Mouse (Mus musculus) hindbrain, embryonic 12.5 days (tissue): ENCODE measurements around the gene Ppt1. TPM values are rescaled to one million over a fixed set of nuclear protein-coding genes. Genes with fewer than 3 reads are reported as not detected.

Experiments used
- ATAC-seq: fragments of 200-750 bp; cut with Nextera tagmentation; 2 replicates; pipeline ENCODE4 v1.8.0; 2017; ENCODE audit warnings: moderate TSS enrichment; ENCODE audit not compliant: low FRiP score
- H3K27ac ChIP-seq: fragments of 300-500 bp; sonication (generic); 2 replicates; pipeline ENCODE4 v1.5.1; 2016; ENCODE audit warnings: mild to moderate bottlenecking
- H3K27me3 ChIP-seq: fragments of 300-500 bp; sonication (generic); 2 replicates; pipeline ENCODE4 v1.6.1; 2016; ENCODE audit warnings: mild to moderate bottlenecking
- H3K36me3 ChIP-seq: fragments of 300-500 bp; sonication (generic); 2 replicates; pipeline ENCODE4 v1.6.1; 2016; ENCODE audit warnings: mild to moderate bottlenecking
- H3K4me1 ChIP-seq: fragments of 300-500 bp; sonication (generic); 2 replicates; pipeline ENCODE4 v1.6.1; 2016
- H3K4me2 ChIP-seq: fragments of 300-500 bp; sonication (generic); replicated peaks from 2 replicates; pipeline ENCODE4 v1.6.1; 2016; ENCODE audit warnings: mild to moderate bottlenecking
- H3K4me3 ChIP-seq: fragments of 300-500 bp; sonication (generic); 2 replicates; pipeline ENCODE4 v1.5.1; 2016; ENCODE audit warnings: mild to moderate bottlenecking
- H3K9ac ChIP-seq: fragments of 300-500 bp; sonication (generic); 2 replicates; pipeline ENCODE4 v1.6.1; 2016; ENCODE audit warnings: mild to moderate bottlenecking, moderate library complexity
- H3K9me3 ChIP-seq: fragments of 300-500 bp; sonication (generic); replicated peaks from 2 replicates; pipeline ENCODE4 v1.6.1; 2016; ENCODE audit warnings: mild to moderate bottlenecking
- WGBS: fragments of 180-500 bp; shearing (Covaris S2); methylation state at CpG from one replicate; pipeline ENCODE4 v1.1.7; 2016; 5-methylcytosine and 5-hydroxymethylcytosine counted together
- polyA plus RNA-seq: library from polyadenylated mRNA; unstranded; fragments of >200 nt; fragmentation: Nextera tagmentation; extraction: Ambion mirVana; gene quantifications from 2 replicates; pipeline ENCODE4 v1.2.1, GENCODE M21; 2016

Ppt1 gene
- polyA plus RNA-seq, 1 experiment from 2014 or later: 73.5 TPM

GRCm38 (mm10) chr4:122871989-122872388 is 35.9 kb downstream of the Ppt1 start:
- H3K27me3 ChIP-seq: no peaks in the 10 kb centered on the region
- no peaks in the 10 kb centered on the region for H3K9me3 ChIP-seq
- 90% methylated on average over 2 of the region's 2 CpGs for WGBS
- no peak for ATAC-seq
- no peak overlapping the region for H3K27ac ChIP-seq
- H3K4me2 ChIP-seq: no peak overlapping the region
- no peak overlapping the region for H3K9ac ChIP-seq
- H3K36me3 ChIP-seq: peaks cover 44% of the 10 kb centered on the region
- no peak overlapping the region for H3K4me3 ChIP-seq
- H3K4me1 ChIP-seq: no peaks in the 10 kb centered on the region

GRCm38 (mm10) chr4:122873003-122873402 is 37.0 kb downstream of the Ppt1 start:
- no peak for ATAC-seq
- Histone ChIP-seq H3K36me3 (peaks cover 39% of the 10 kb centered on the region), H3K27ac (no peak overlapping the region), H3K9me3 (no peaks in the 10 kb centered on the region), H3K4me2 (no peak overlapping the region), H3K27me3 (no peaks in the 10 kb centered on the region), H3K4me3 (no peak overlapping the region), H3K4me1 (no peaks in the 10 kb centered on the region), H3K9ac (no peak overlapping the region)
- WGBS: 83% methylated on average over 5 of the region's 5 CpGs

GRCm38 (mm10) chr4:122873512-122873911 is 37.5 kb downstream of the Ppt1 start:
- Histone ChIP-seq H3K4me3 (no peak overlapping the region), H3K9ac (no peak overlapping the region), H3K36me3 (peaks cover 36% of the 10 kb centered on the region), H3K27me3 (no peaks in the 10 kb centered on the region), H3K9me3 (no peaks in the 10 kb centered on the region), H3K4me2 (no peak overlapping the region), H3K4me1 (no peaks in the 10 kb centered on the region), H3K27ac (no peak overlapping the region)
- no peak for ATAC-seq
- 94% methylated on average over 4 of the region's 4 CpGs for WGBS

GRCm38 (mm10) chr4:122878333-122879070 is 42.5 kb downstream of the Ppt1 start:
- no peak overlapping the region for H3K4me3 ChIP-seq
- no peak overlapping the region for H3K4me2 ChIP-seq
- no peak overlapping the region for H3K9ac ChIP-seq
- 95% methylated on average over 2 of the region's 2 CpGs for WGBS
- H3K27me3 ChIP-seq: no peaks in the 10 kb centered on the region
- H3K36me3 ChIP-seq: no peaks in the 10 kb centered on the region
- H3K4me1 ChIP-seq: peaks cover 3% of the 10 kb centered on the region; the same call in 1 of the 2 replicates
- ATAC-seq: no peak
- no peak overlapping the region for H3K27ac ChIP-seq
- H3K9me3 ChIP-seq: no peaks in the 10 kb centered on the region

GRCm38 (mm10) chr4:122882544-122882943 is 46.5 kb downstream of the Ppt1 start:
- WGBS: 77% methylated on average over 3 of the region's 3 CpGs
- no peaks in the 10 kb centered on the region for H3K27me3 ChIP-seq
- H3K4me3 ChIP-seq: no peak overlapping the region
- H3K9ac ChIP-seq: no peak overlapping the region
- no peaks in the 10 kb centered on the region for H3K36me3 ChIP-seq
- H3K4me1 ChIP-seq: peaks cover 24% of the 10 kb centered on the region
- no peak overlapping the region for H3K4me2 ChIP-seq
- ATAC-seq: no peak
- no peaks in the 10 kb centered on the region for H3K9me3 ChIP-seq
- no peak overlapping the region for H3K27ac ChIP-seq

GRCm38 (mm10) chr4:122883294-122883693 is 47.3 kb downstream of the Ppt1 start:
- no peaks in the 10 kb centered on the region for H3K27me3 ChIP-seq
- H3K27ac ChIP-seq: no peak overlapping the region
- no peak overlapping the region for H3K4me2 ChIP-seq
- 94% methylated on average over 3 of the region's 3 CpGs for WGBS
- no peak overlapping the region for H3K9ac ChIP-seq
- H3K4me3 ChIP-seq: no peak overlapping the region
- H3K4me1 ChIP-seq: peaks cover 24% of the 10 kb centered on the region
- no peaks in the 10 kb centered on the region for H3K36me3 ChIP-seq
- ATAC-seq: no peak
- H3K9me3 ChIP-seq: no peaks in the 10 kb centered on the region

GRCm38 (mm10) chr4:122884051-122884450 is 48.0 kb downstream of the Ppt1 start:
- Histone ChIP-seq H3K36me3 (no peaks in the 10 kb centered on the region), H3K4me3 (no peak overlapping the region), H3K4me2 (peak overlapping the region; percentile 74), H3K27ac (no peak overlapping the region), H3K4me1 (peaks cover 24% of the 10 kb centered on the region), H3K9ac (no peak overlapping the region), H3K27me3 (no peaks in the 10 kb centered on the region), H3K9me3 (no peaks in the 10 kb centered on the region)
- 65% methylated on average over 2 of the region's 2 CpGs for WGBS
- ATAC-seq: no peak

- H3K9me3 ChIP-seq: no peaks in the 10 kb centered on the region
- ATAC-seq: no peak
- peaks cover 24% of the 10 kb centered on the region for H3K4me1 ChIP-seq
- peak overlapping the region; percentile 84 for H3K9ac ChIP-seq
- H3K4me2 ChIP-seq: peak overlapping the region; percentile 74
- H3K4me3 ChIP-seq: peak overlapping the region; percentile 84
- no peak overlapping the region for H3K27ac ChIP-seq
- no peaks in the 10 kb centered on the region for H3K27me3 ChIP-seq
- no peaks in the 10 kb centered on the region for H3K36me3 ChIP-seq
- WGBS: 55% methylated on average over 12 of the region's 12 CpGs
These were observed 48.7 kb downstream of the Ppt1 start for GRCm38 (mm10) chr4:122884481-122885340.

GRCm38 (mm10) chr4:122885768-122886578 is 49.9 kb downstream of the Ppt1 start, which contains the start of gene Cap1:
Cap1 (minus strand) TSS chr4:122886056.
- Histone ChIP-seq H3K4me2 (peak within 1 kb of the TSS; percentile 74), H3K9me3 (no peaks in the 10 kb centered on the region), H3K36me3 (no peaks in the 10 kb centered on the region), H3K27me3 (no peaks in the 10 kb centered on the region), H3K27ac (peak within 1 kb of the TSS; percentile 100), H3K9ac (peak within 1 kb of the TSS; percentile 84), H3K4me3 (peak within 1 kb of the TSS; percentile 84), H3K4me1 (peaks cover 27% of the 10 kb centered on the region)
- ATAC-seq: peak; percentile 96
- WGBS: under 1% methylated on average over 49 of the region's 49 CpGs

GRCm38 (mm10) chr4:122886579-122887254 is 50.7 kb downstream of the Ppt1 start:
- Histone ChIP-seq H3K4me3 (peak overlapping the region; percentile 84), H3K4me1 (peaks cover 34% of the 10 kb centered on the region), H3K9ac (peak overlapping the region; percentile 76), H3K4me2 (peak overlapping the region; percentile 74), H3K27me3 (no peaks in the 10 kb centered on the region), H3K36me3 (no peaks in the 10 kb centered on the region), H3K9me3 (no peaks in the 10 kb centered on the region), H3K27ac (peak overlapping the region; percentile 100)
- WGBS: 6% methylated on average over 19 of the region's 19 CpGs
- 0 out of 2 replicates have a peak, but pooled peaks have one; percentile 0 for ATAC-seq

- H3K9me3 ChIP-seq: no peaks in the 10 kb centered on the region
- 74% methylated on average over 2 of the region's 2 CpGs for WGBS
- peak overlapping the region; percentile 74 for H3K4me2 ChIP-seq
- peak overlapping the region; percentile 100 for H3K27ac ChIP-seq
- H3K27me3 ChIP-seq: no peaks in the 10 kb centered on the region
- no peak overlapping the region for H3K9ac ChIP-seq
- ATAC-seq: no peak
- peaks cover 34% of the 10 kb centered on the region for H3K4me1 ChIP-seq
- H3K36me3 ChIP-seq: no peaks in the 10 kb centered on the region
- H3K4me3 ChIP-seq: no peak overlapping the region
These were observed 51.3 kb downstream of the Ppt1 start for GRCm38 (mm10) chr4:122887336-122887735.
